Mouse (Mus musculus): ENCODE data around the gene S100g.

S100g gene

GRCm38 (mm10) chrX:162964383-162964782, at the start of gene S100g:
S100g (minus strand) TSS chrX:162964599.
- DNase-seq (ENCODE audit: low read depth, low spot score): no peak

GRCm38 (mm10) chrX:162992121-162992520, 27.7 kb upstream of the S100g start:
- DNase-seq (ENCODE audit: low read depth, low spot score): no peak

DNA sequence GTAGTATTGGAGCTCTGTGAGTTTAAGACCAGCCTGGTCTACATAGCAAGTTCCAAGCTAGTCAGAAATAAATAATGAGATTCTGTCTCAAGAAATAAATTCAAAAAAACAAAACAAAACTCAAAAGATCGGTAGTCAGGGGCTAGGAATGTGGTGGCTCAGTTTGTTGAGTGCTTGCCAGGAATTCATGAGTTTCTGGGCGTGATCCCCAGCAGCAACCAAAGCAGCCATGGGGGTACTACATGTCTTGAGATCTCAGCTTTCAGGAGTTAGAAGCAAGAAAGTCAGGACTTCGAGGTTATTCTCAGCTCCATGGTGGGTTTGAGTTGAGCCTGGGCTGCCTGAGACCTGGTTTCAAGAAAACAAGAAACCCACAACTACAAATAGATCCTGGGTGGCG, 27.0 kb upstream of the S100g start:
- DNase-seq (ENCODE audit: low read depth, low spot score): no peak

DNA sequence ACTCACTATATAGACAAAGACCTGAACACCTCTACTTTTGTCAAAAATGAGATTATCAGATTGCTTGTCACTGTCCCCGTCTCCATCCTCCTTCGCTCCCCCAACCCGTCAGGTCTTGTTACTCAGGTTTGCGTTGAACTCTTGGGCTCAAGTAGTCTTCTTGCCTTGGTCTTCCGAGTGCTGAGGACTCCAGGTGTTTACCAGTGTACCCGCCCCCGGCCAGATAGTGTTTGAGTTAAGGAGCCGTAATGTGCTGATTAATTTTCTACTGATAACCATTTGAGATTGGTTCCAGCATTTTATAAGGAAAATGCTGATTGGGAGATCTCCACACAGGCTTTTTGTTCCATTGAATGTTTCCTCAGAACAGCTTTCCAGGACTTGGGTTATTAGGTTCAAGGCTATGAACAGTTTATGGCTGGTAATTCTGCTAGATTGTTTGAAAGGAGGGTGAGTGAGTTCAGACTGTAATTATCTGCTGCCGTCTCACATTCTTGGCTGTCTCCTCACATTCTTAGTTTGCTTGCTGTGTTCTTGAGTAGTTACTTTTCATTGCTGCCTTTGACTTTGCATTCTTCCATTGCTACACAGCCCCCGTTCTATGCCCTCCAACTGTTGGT, 22.6 kb upstream of the S100g start:
- no peak for DNase-seq (ENCODE audit: low read depth, low spot score)

- DNase-seq (ENCODE audit: low read depth, low spot score): no peak
Measured at GRCm38 (mm10) chrX:162976194-162976593, 11.8 kb upstream of the S100g start.

DNA sequence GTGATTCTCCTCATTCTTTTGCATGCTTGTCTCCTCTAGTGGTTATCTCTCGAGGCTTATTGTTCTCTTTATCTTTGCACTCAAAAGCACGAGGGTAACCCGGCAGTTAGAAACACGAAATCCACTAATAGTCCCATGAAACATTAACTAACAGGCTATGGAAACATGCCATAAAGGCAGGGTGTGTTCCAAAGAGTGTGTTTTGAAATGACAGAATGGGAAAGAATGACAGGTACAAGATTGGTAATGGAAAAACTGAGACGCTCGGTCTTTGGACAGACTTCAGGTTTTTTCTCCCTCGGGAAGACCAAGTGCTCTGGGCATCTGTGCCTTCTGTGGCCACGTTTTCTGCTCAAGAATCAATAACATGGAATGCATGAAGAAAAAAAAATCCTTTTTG, 3.1 kb upstream of the S100g start:
- no peak for DNase-seq (ENCODE audit: low read depth, low spot score)

DNA sequence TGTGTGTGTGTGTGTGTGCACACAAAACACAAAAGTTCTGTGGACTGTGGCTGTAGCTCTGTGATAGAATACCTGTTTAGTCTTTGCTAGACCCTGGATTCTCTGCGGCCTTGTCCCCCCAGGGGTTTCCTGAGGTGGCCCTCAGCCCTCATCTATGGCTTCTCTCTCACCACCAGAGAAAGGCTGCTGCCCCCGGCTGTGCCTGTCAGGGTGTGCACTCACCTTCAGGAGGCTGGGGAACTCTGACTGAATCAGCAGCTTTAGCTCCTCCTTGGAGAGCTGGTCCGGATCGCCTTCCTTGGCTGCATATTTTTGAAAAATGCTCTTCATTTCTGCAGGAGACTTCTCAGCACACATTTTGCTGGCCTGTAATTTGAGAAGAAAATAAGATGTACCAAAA, 559 bp downstream of the S100g start:
- DNase-seq (ENCODE audit: low read depth, low spot score): no peak

DNA sequence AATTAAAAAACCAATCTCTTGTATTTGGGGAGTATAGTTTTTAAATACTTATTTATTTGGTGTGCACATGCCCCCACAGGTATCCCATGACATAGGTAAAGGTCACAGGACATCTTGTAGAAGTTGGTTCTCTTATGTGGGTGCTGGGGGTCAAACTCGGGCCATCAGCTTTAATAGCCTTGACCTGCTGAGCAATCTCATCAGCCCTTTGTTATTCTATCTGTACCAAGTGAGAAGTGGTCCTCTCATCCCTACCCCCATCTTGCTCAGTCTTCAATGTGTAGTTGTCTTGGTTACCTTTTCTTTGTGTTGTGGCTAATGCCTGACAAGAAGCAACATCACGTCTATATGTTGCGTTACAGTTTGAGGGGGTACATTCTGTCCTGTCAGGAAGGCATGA, 6.5 kb downstream of the S100g start:
- DNase-seq (ENCODE audit: low read depth, low spot score): no peak

GRCm38 (mm10) chrX:162949811-162950439, 14.5 kb downstream of the S100g start:
- DNase-seq (ENCODE audit: low read depth, low spot score): peak; percentile 21

DNA sequence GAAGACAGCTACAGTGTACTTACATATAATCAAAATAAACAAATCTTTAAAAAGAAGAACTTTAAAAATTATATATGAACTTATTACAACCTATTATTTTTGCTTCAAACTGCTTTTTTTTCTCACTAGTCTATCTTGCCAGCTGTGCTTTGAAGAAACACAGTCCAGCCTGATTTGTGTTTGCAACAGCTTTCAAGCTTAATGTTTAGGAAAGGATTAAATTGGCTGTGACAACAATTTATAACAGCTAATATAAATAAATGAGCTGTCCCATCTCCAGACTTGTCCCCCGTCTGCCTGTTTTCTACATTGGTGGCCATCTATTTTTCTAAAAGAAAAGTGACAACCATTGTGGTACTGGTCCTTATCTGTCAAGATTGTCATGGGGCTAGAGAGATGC, 22.4 kb downstream of the S100g start:
- DNase-seq (ENCODE audit: low read depth, low spot score): no peak

- DNase-seq (ENCODE audit: low read depth, low spot score): no peak
Measured at GRCm38 (mm10) chrX:162931467-162931866, 32.9 kb downstream of the S100g start.

DNA sequence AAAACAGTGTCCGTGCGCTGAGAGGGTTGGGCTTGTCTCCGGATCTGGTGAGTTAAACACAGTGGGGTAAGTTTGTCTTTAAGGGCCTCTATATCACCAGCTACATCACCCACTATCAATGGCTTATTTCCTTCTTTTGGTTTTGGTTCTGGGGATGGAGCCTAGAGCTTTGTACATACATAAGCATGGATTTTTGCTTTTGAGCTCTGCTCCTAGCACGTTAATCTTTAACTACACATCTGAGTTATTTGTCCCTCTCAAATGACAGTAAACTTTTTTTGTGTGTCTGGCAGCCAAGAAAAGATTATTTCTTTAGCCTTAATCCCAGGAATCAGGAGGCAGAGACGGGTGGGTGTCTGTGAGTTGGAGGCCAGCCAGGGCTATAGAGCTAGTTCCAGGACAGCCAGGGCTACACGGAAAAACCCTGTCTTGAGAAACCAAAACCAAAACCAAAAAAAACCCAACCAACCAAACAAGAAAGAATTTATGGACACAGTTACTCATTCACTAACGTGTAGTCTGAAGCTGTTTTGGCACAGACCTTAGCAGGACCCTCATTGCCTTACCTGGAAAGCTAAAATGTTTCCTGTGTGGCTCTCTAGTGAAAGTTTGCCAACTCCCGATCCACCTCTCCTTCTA, 42.8 kb downstream of the S100g start:
- DNase-seq (ENCODE audit: low read depth, low spot score): no peak

GRCm38 (mm10) chrX:162915697-162916096, 48.7 kb downstream of the S100g start:
- no peak for DNase-seq (ENCODE audit: low read depth, low spot score)

GRCm38 (mm10) chrX:162913651-162914050, 50.7 kb downstream of the S100g start:
- no peak for DNase-seq (ENCODE audit: low read depth, low spot score)

All from retina, postnatal 7 days (tissue).